11 mouse cellular contexts compared by ENCODE assay signal in the genomic region with DNA sequence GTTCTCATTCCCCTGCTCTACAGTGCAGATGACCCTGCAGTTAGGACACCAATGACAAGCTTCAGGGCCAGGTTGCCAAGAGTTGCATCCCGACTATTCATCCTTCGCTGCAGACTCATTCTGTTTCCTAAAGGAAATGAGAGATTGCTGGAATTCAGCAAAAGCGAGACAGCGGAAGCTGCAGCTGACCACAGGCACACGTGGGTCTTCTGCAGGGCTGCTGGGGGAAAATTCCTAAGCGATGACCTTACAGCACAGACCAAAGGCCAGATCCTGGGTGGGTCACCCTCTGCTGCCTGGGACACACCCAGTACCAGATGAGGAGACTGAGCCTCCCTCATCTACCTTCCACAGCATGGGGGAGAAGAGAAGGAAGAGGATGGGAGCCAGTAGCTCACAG.
DNase-seq lines count a peak whose midpoint lies in the region; ATAC-seq and TF ChIP-seq lines count a peak whose summit lies in the region.
"Had no signal": no experiment of that assay in that cellular context is flagged by ENCODE, and none has a peak within 500 bp of the region (broad histone marks: within the 10 kb centered on the region; RNA-seq: fewer than 3 reads in every experiment).

No protein-coding gene starts in this region.

- no peaks in the 10 kb centered on the region for H3K36me3 ChIP-seq in heart, embryonic 11.5 days (ENCODE audit: control insufficient read depth, insufficient read depth, low read length)
- H3K36me3 ChIP-seq in kidney, postnatal 0 days (ENCODE audit: insufficient read depth, low read length): no peaks in the 10 kb centered on the region
- peaks cover 2% of the 10 kb centered on the region; the same call in 1 of the 2 replicates for H3K36me3 ChIP-seq in hindbrain, embryonic 11.5 days (ENCODE audit: control insufficient read depth, insufficient read depth, low read length)
- H3K36me3 ChIP-seq: neural tube, embryonic 15.5 days had no signal

- DNase-seq in heart, adult 11 months: peak; percentile 97
- peak; percentile 64 for DNase-seq in heart, adult 8-10 months (ENCODE audit: low spot score)
- DNase-seq in kidney, postnatal 0 days (ENCODE audit: low spot score): peak; percentile 82
- peak; percentile 73 for DNase-seq in skeletal muscle tissue, adult 2 months (ENCODE audit: low read depth, low spot score)
- DNase-seq in hindbrain, embryonic 11.5 days (ENCODE audit: low spot score): no peak
- no peak for DNase-seq in left cerebral cortex, adult 8-10 months (ENCODE audit: low spot score in 2 of 2)
- DNase-seq in testis, postnatal 14 days (ENCODE audit: low spot score): no peak

- peaks cover 88% of the 10 kb centered on the region for H3K27me3 ChIP-seq in heart, embryonic 11.5 days (ENCODE audit: control insufficient read depth, insufficient read depth, low read length)
- H3K27me3 ChIP-seq in kidney, postnatal 0 days (ENCODE audit: insufficient read depth, low read length): no peaks in the 10 kb centered on the region
- no peaks in the 10 kb centered on the region for H3K27me3 ChIP-seq in hindbrain, embryonic 11.5 days (ENCODE audit: control insufficient read depth, insufficient read depth, low read length)
- H3K27me3 ChIP-seq: CH12.LX; neural tube, embryonic 15.5 days had no signal

- WGBS in heart, embryonic 11.5 days (ENCODE audit: insufficient replicate concordance): 55% methylated on average over 6 of the region's 6 CpGs
- WGBS in kidney, postnatal 0 days: 50% methylated on average over 6 of the region's 6 CpGs
- 76% methylated on average over 6 of the region's 6 CpGs for WGBS in hindbrain, embryonic 11.5 days

- ATAC-seq in heart, embryonic 11.5 days (replicated peaks; ENCODE audit: insufficient number of reproducible peaks, low FRiP score, low TSS enrichment): no peak
- 0 out of 2 replicates have a peak, but pooled peaks have one; percentile 8 for ATAC-seq in kidney, postnatal 0 days (replicated peaks; ENCODE audit: low FRiP score, low read depth)
- ATAC-seq in hindbrain, embryonic 11.5 days (ENCODE audit: low FRiP score): no peak

- no peak overlapping the region for H3K4me2 ChIP-seq in heart, embryonic 11.5 days
- no peak overlapping the region for H3K4me2 ChIP-seq in kidney, postnatal 0 days (ENCODE audit: low read length)
- H3K4me2 ChIP-seq in hindbrain, embryonic 11.5 days (replicated peaks; ENCODE audit: low read depth, low read length): no peak overlapping the region
- H3K4me2 ChIP-seq: midbrain, embryonic 11.5 days; neural tube, embryonic 15.5 days had no signal

- no peak overlapping the region for H3K27ac ChIP-seq in heart, embryonic 11.5 days (ENCODE audit: low read depth, low read length)
- H3K27ac ChIP-seq in kidney, postnatal 0 days: 0 out of 2 replicates have a peak overlapping the region, but pooled peaks have one; percentile 13
- no peak overlapping the region for H3K27ac ChIP-seq in hindbrain, embryonic 11.5 days (ENCODE audit: low read depth, low read length)
- H3K27ac ChIP-seq: neural tube, embryonic 15.5 days had no signal

- H3K4me3 ChIP-seq in heart, embryonic 11.5 days (ENCODE audit: low read depth, low read length): no peak overlapping the region
- H3K4me3 ChIP-seq in kidney, postnatal 0 days (replicated peaks; ENCODE audit: low read depth, low read length): no peak overlapping the region
- no peak overlapping the region for H3K4me3 ChIP-seq in hindbrain, embryonic 11.5 days (ENCODE audit: low read depth, low read length)
- H3K4me3 ChIP-seq: neural tube, embryonic 15.5 days had no signal

- peaks cover 10% of the 10 kb centered on the region; the same call in 1 of the 2 replicates for H3K4me1 ChIP-seq in heart, embryonic 11.5 days (ENCODE audit: control insufficient read depth, insufficient read depth, low read length)
- peaks cover 13% of the 10 kb centered on the region; the same call in 1 of the 2 replicates for H3K4me1 ChIP-seq in kidney, postnatal 0 days (replicated peaks; ENCODE audit: insufficient read depth, low read length)
- H3K4me1 ChIP-seq in hindbrain, embryonic 11.5 days (replicated peaks; ENCODE audit: control insufficient read depth, insufficient read depth, low read length): peaks cover 9% of the 10 kb centered on the region

- H3K9ac ChIP-seq in heart, embryonic 11.5 days (ENCODE audit: low read depth, low read length): no peak overlapping the region
- H3K9ac ChIP-seq in kidney, postnatal 0 days (ENCODE audit: low read depth, low read length): no peak overlapping the region
- H3K9ac ChIP-seq in hindbrain, embryonic 11.5 days (ENCODE audit: low read depth, low read length): no peak overlapping the region
- H3K9ac ChIP-seq: neural tube, embryonic 15.5 days had no signal

- H3K9me3 ChIP-seq in heart, embryonic 11.5 days (replicated peaks; ENCODE audit: control insufficient read depth, low read length): peaks cover 2% of the 10 kb centered on the region; the same call in 1 of the 2 replicates
- no peaks in the 10 kb centered on the region for H3K9me3 ChIP-seq in kidney, postnatal 0 days (replicated peaks; ENCODE audit: low read length)
- no peaks in the 10 kb centered on the region for H3K9me3 ChIP-seq in hindbrain, embryonic 11.5 days (ENCODE audit: control insufficient read depth, low read length)
- H3K9me3 ChIP-seq: neural tube, embryonic 15.5 days had no signal

- TF ChIP-seq CTCF in kidney, postnatal 0 days (IDR thresholded peaks at IDR 0.05; ENCODE audit: low read depth): no peak

Comparison
In these comparisons a context has a peak if more than half of its experiments do, and no peak if none do; other contexts are left out.
1. DNase-seq: peak in heart, adult 11 months (single experiment), heart, adult 8-10 months (single experiment), kidney, postnatal 0 days (single experiment) and skeletal muscle tissue, adult 2 months (single experiment); none in hindbrain, embryonic 11.5 days (single experiment), left cerebral cortex, adult 8-10 months (0 of 2) and testis, postnatal 14 days (single experiment).